Mouse (Mus musculus) midbrain, embryonic 11.5 days (tissue): ENCODE measurements at regions not wholly inside any gene's neighbourhood (a gene's known extent, or its start where the extent isn't known, plus 50 kb on each side); places are given as distances from the start of the nearest gene placed in this dataset.
A peak's percentile ranks its signal among the peaks of the same experiment; 100 is the strongest.

Experiments
- ATAC-seq: fragments of 200-750 bp; cut with Nextera tagmentation; 2 replicates; pipeline ENCODE4 v1.8.0; 2017; ENCODE audit warnings: moderate TSS enrichment, moderate library complexity; ENCODE audit not compliant: low FRiP score
- DNase-seq: peaks from one replicate; pipeline ENCODE4 v3.0.0; 2015; ENCODE audit warnings: low spot score; ENCODE audit errors: missing footprints
- H3K27ac ChIP-seq: fragments of 300-500 bp; sonication (generic); 2 replicates; pipeline ENCODE4 v1.5.1; 2014; ENCODE audit warnings: low read depth, low read length
- H3K27me3 ChIP-seq: fragments of 300-500 bp; sonication (generic); 2 replicates; pipeline ENCODE4 v1.6.1; 2014; ENCODE audit warnings: mild to moderate bottlenecking, low read length, moderate library complexity, mixed read lengths; ENCODE audit not compliant: control insufficient read depth, insufficient read depth
- H3K36me3 ChIP-seq: fragments of 300-500 bp; sonication (generic); 2 replicates; pipeline ENCODE4 v1.6.1; 2014; ENCODE audit warnings: mild to moderate bottlenecking, low read length, moderate library complexity, mixed read lengths; ENCODE audit not compliant: control insufficient read depth, insufficient read depth
- H3K4me1 ChIP-seq: fragments of 300-500 bp; sonication (generic); 2 replicates; pipeline ENCODE4 v1.6.1; 2014; ENCODE audit warnings: low read length; ENCODE audit not compliant: control insufficient read depth, insufficient read depth
- H3K4me2 ChIP-seq: fragments of 300-500 bp; sonication (generic); 2 replicates; pipeline ENCODE4 v1.6.1; 2014; ENCODE audit warnings: mild to moderate bottlenecking, moderate library complexity
- H3K4me3 ChIP-seq: fragments of 300-500 bp; sonication (generic); 2 replicates; pipeline ENCODE4 v1.5.1; 2014; ENCODE audit warnings: low read depth, low read length
- H3K9ac ChIP-seq: fragments of 300-500 bp; sonication (generic); 2 replicates; pipeline ENCODE4 v1.6.1; 2014; ENCODE audit warnings: low read length
- H3K9me3 ChIP-seq: fragments of 300-500 bp; sonication (generic); 2 replicates; pipeline ENCODE4 v1.6.1; 2016; ENCODE audit warnings: low read length; ENCODE audit not compliant: control insufficient read depth
- WGBS: fragments of 180-500 bp; shearing (Covaris S2); extraction: QIAGEN DNeasy Blood & Tissue Kit; methylation state at CpG from one replicate; pipeline ENCODE4 v1.1.7; 2014; 5-methylcytosine and 5-hydroxymethylcytosine counted together

GRCm38 (mm10) chr16:76644281-76644680 lies 270.7 kb upstream of the Nrip1 start:
- no peaks in the 10 kb centered on the region for H3K36me3 ChIP-seq
- H3K4me3 ChIP-seq = no peak overlapping the region
- ATAC-seq (no peak), DNase-seq (no peak)
- H3K9ac ChIP-seq = no peak overlapping the region
- H3K4me2 ChIP-seq = no peak overlapping the region
- no peak overlapping the region for H3K27ac ChIP-seq
- no peaks in the 10 kb centered on the region for H3K27me3 ChIP-seq
- H3K4me1 ChIP-seq = no peaks in the 10 kb centered on the region
- WGBS = 93% methylated on average over 6 of the region's 6 CpGs
- no peaks in the 10 kb centered on the region for H3K9me3 ChIP-seq

DNA sequence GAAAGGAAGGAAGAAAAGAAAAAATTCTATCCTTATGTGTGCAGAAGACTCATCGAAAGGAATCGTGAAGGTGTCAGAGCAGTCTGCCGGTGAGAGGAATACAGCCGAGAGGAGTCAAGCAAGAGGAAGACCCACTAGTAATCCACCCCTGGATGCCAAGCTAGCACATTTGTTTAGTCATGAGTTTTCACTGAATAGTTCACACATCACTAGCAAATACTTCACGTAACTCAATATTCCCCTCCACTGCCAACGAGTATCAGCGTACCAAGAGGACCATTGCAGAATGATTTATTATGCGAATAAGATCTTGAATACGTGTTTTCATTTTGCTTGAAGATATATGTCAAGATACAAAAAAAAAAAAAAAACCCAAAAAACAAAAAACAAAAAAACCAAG lies 270.2 kb upstream of the Nrip1 start:
- H3K4me1 ChIP-seq = no peaks in the 10 kb centered on the region
- no peaks in the 10 kb centered on the region for H3K36me3 ChIP-seq
- H3K9ac ChIP-seq = no peak overlapping the region
- WGBS = 96% methylated on average over 9 of the region's 9 CpGs
- DNase-seq (peak; percentile 59), ATAC-seq (no peak)
- H3K9me3 ChIP-seq = no peaks in the 10 kb centered on the region
- no peak overlapping the region for H3K27ac ChIP-seq
- H3K27me3 ChIP-seq = no peaks in the 10 kb centered on the region
- H3K4me2 ChIP-seq = no peak overlapping the region
- no peak overlapping the region for H3K4me3 ChIP-seq

GRCm38 (mm10) chr16:76635169-76635568 lies 261.5 kb upstream of the Nrip1 start:
- Histone ChIP-seq H3K9me3 (no peaks in the 10 kb centered on the region), H3K27me3 (no peaks in the 10 kb centered on the region), H3K4me2 (no peak overlapping the region), H3K27ac (no peak overlapping the region), H3K9ac (no peak overlapping the region), H3K4me1 (no peaks in the 10 kb centered on the region), H3K4me3 (no peak overlapping the region), H3K36me3 (no peaks in the 10 kb centered on the region)
- 83% methylated on average over 9 of the region's 9 CpGs for WGBS
- no peak for ATAC-seq
- DNase-seq = no peak

- 87% methylated on average over 4 of the region's 4 CpGs for WGBS
- no peak overlapping the region for H3K27ac ChIP-seq
- no peak for ATAC-seq
- no peak for DNase-seq
- H3K27me3 ChIP-seq = no peaks in the 10 kb centered on the region
- H3K4me1 ChIP-seq = no peaks in the 10 kb centered on the region
- H3K36me3 ChIP-seq = no peaks in the 10 kb centered on the region
- H3K4me2 ChIP-seq = no peak overlapping the region
- no peak overlapping the region for H3K9ac ChIP-seq
- H3K4me3 ChIP-seq = no peak overlapping the region
- no peaks in the 10 kb centered on the region for H3K9me3 ChIP-seq
Measured at GRCm38 (mm10) chr16:76634196-76634698, 260.6 kb upstream of the Nrip1 start.

DNA sequence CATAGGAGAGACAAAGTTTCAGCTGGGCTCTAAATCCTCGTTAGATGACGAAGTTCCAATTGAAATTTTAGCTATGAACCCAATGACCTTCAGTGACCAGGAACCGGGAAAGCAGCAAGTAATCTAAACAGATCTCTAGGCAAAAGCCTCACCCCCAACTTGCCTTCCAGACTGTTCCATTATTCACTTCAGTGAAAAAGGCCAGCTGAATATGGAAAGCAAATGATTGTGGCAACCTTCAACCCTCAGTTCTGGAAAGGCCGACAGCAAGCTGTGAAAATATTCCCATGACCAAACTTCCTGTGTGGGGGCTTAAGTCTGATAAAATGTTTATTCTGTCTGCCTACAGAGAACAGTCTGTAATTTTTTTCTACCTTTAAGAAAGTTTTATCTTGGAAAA lies 252.5 kb upstream of the Nrip1 start:
- Histone ChIP-seq H3K36me3 (no peaks in the 10 kb centered on the region), H3K9me3 (no peaks in the 10 kb centered on the region), H3K4me1 (no peaks in the 10 kb centered on the region), H3K27me3 (no peaks in the 10 kb centered on the region), H3K4me3 (no peak overlapping the region), H3K27ac (no peak overlapping the region), H3K4me2 (no peak overlapping the region), H3K9ac (no peak overlapping the region)
- no peak for ATAC-seq
- WGBS = 70% methylated on average over 4 of the region's 4 CpGs
- no peak for DNase-seq

- no peak overlapping the region for H3K9ac ChIP-seq
- no peak for ATAC-seq
- WGBS = 73% methylated on average over 8 of the region's 8 CpGs
- no peak overlapping the region for H3K27ac ChIP-seq
- no peak overlapping the region for H3K4me2 ChIP-seq
- no peaks in the 10 kb centered on the region for H3K4me1 ChIP-seq
- no peaks in the 10 kb centered on the region for H3K27me3 ChIP-seq
- no peaks in the 10 kb centered on the region for H3K9me3 ChIP-seq
- no peak overlapping the region for H3K4me3 ChIP-seq
- DNase-seq = peak; percentile 31
- H3K36me3 ChIP-seq = no peaks in the 10 kb centered on the region
Measured at GRCm38 (mm10) chr16:76621715-76622114, 248.1 kb upstream of the Nrip1 start.

DNA sequence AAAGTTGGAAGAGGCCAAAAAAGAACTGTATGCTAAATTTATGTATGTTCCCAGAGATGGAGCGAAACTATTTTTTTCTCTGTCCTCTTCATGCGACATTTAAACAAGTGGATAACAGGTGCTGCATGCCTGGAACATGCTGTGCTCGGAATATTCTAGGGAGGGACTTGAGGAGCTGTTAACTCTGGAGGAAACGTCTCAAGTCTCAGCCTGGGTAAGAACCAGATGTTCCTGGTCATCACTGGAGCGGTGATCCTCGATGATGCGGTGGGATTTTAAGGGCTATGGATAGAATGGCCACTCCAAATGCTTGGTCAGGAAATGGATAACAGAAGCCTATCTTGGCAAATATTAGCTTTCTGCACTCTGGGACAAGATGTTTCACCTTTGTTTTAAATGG lies 244.7 kb upstream of the Nrip1 start:
- WGBS = 92% methylated on average over 7 of the region's 7 CpGs
- Histone ChIP-seq H3K9me3 (no peaks in the 10 kb centered on the region), H3K4me3 (no peak overlapping the region), H3K9ac (no peak overlapping the region), H3K4me1 (no peaks in the 10 kb centered on the region), H3K27ac (no peak overlapping the region), H3K4me2 (no peak overlapping the region), H3K36me3 (no peaks in the 10 kb centered on the region), H3K27me3 (no peaks in the 10 kb centered on the region)
- DNase-seq = no peak
- ATAC-seq = no peak

GRCm38 (mm10) chr16:76611061-76611460 lies 237.4 kb upstream of the Nrip1 start:
- no peak overlapping the region for H3K4me2 ChIP-seq
- H3K4me1 ChIP-seq = no peaks in the 10 kb centered on the region
- no peak overlapping the region for H3K27ac ChIP-seq
- no peaks in the 10 kb centered on the region for H3K36me3 ChIP-seq
- ATAC-seq (no peak), DNase-seq (no peak)
- no peak overlapping the region for H3K4me3 ChIP-seq
- H3K9me3 ChIP-seq = no peaks in the 10 kb centered on the region
- H3K27me3 ChIP-seq = no peaks in the 10 kb centered on the region
- H3K9ac ChIP-seq = no peak overlapping the region

- H3K4me1 ChIP-seq = 0 out of 2 replicates have a peak, but pooled peaks cover 3% of the 10 kb centered on the region
- no peak for ATAC-seq
- no peaks in the 10 kb centered on the region for H3K36me3 ChIP-seq
- no peak overlapping the region for H3K4me2 ChIP-seq
- no peak for DNase-seq
- no peaks in the 10 kb centered on the region for H3K9me3 ChIP-seq
- no peak overlapping the region for H3K27ac ChIP-seq
- H3K27me3 ChIP-seq = no peaks in the 10 kb centered on the region
- 47% methylated on average over 3 of the region's 3 CpGs for WGBS
- no peak overlapping the region for H3K9ac ChIP-seq
- no peak overlapping the region for H3K4me3 ChIP-seq
Measured at GRCm38 (mm10) chr16:76604914-76605313, 231.3 kb upstream of the Nrip1 start.

DNA sequence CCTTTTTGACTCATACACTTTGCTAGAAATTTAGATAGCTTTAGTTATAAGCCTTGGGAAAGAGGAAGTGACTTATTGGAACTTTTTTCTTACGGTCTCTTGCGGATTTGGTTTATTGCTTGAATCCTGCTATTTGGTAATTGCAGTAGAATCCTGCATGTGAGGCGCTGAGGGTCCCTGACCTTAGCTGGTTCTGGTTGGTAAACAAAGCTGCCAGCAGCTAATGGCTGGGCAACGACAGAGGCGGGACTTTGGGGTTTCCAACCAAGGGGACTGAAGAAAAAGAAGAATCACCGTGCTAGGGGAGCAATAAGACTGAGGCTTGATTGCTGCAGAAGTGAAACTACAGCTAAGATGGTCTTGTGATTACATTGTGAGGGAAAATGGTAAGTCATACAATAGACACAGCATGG lies 230.2 kb upstream of the Nrip1 start:
- no peak for DNase-seq
- no peak overlapping the region for H3K4me3 ChIP-seq
- H3K27ac ChIP-seq = no peak overlapping the region
- 69% methylated on average over 6 of the region's 6 CpGs for WGBS
- ATAC-seq = no peak
- H3K4me2 ChIP-seq = no peak overlapping the region
- no peaks in the 10 kb centered on the region for H3K36me3 ChIP-seq
- no peaks in the 10 kb centered on the region for H3K9me3 ChIP-seq
- H3K9ac ChIP-seq = no peak overlapping the region
- H3K4me1 ChIP-seq = 0 out of 2 replicates have a peak, but pooled peaks cover 3% of the 10 kb centered on the region
- no peaks in the 10 kb centered on the region for H3K27me3 ChIP-seq
